Mouse (Mus musculus): ENCODE results near the gene Ppp1r12b. TPM values are rescaled to one million over a fixed set of nuclear protein-coding genes. Genes with fewer than 3 reads are reported as not detected.

The Ppp1r12b gene
- polyA plus RNA-seq, 1 experiment from 2014 or later: 6.3 TPM

Small RNA genes within 50 kb of the gene (microRNA-seq; reads per million reads assigned to microRNA genes)
- not detected for gene Gm22232

Other genes starting within 250 kb of the Ppp1r12b start
- gene Ube2t, start 6.6 kb upstream of the Ppp1r12b start, polyA plus RNA-seq (2014; fragmentation: Nextera tagmentation; extraction: Ambion mirVana): 46.7 and 48.6 TPM in 2 replicates
- 0.49 and 0.67 TPM in 2 replicates for gene Lgr6, start 149.3 kb upstream of the Ppp1r12b start, polyA plus RNA-seq (2014; fragmentation: Nextera tagmentation; extraction: Ambion mirVana)
- gene Ptpn7, start 176.8 kb upstream of the Ppp1r12b start, polyA plus RNA-seq (2014; fragmentation: Nextera tagmentation; extraction: Ambion mirVana): 1.3 TPM in 2 replicates
- 40.8 and 44.9 TPM in 2 replicates for gene Arl8a, start 190.9 kb upstream of the Ppp1r12b start, polyA plus RNA-seq (2014; fragmentation: Nextera tagmentation; extraction: Ambion mirVana)
- gene Gpr37l1, start 211.7 kb upstream of the Ppp1r12b start, polyA plus RNA-seq (2014; fragmentation: Nextera tagmentation; extraction: Ambion mirVana): 0.12 TPM in 1 of 2 replicates, not detected in the other

All from limb, embryonic 11.5 days (tissue).